Mouse (Mus musculus) splenic B cell, adult 2 months (primary cell): Measurements from ENCODE around the gene Atf6.
A peak's percentile ranks its signal among the peaks of the same experiment; 100 is the strongest.

Experiments used
- DNase-seq: peaks from one replicate; pipeline ENCODE4 v3.0.0-alpha.2; 2011; ENCODE audit warnings: low read depth, low spot score
- H3K27me3 ChIP-seq: 2 replicates; pipeline ENCODE4 v1.6.1; 2012; ENCODE audit warnings: mild to moderate bottlenecking, low read length, moderate library complexity, mixed read lengths; ENCODE audit not compliant: control insufficient read depth, poor library complexity, insufficient read depth, severe bottlenecking
- H3K36me3 ChIP-seq: 2 replicates; pipeline ENCODE4 v1.6.1; 2012; ENCODE audit warnings: mild to moderate bottlenecking, low read length, moderate library complexity, mixed read lengths; ENCODE audit not compliant: control insufficient read depth, poor library complexity, insufficient read depth, severe bottlenecking

The Atf6 gene

DNA sequence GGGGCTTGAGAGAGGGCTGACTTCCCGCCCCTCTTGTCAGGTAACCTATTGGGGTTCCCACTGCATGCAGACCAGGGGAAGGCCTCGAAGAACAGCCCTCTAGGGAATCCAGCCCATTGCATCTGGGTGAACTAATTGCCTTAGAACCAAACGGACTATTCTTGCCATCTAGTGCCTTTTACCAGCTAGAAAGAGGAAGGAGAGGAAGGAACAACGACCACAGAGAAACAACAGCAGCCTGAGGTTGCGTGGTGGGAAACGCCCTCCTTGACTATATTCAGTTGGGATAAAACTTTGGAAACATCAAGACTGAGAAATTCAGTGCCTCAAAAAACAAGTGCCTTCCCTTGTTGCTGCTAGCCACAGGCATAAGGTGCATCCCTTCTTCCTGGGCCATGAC is 183.7 kb downstream of the Atf6 start:
- no peaks in the 10 kb centered on the region for H3K36me3 ChIP-seq
- no peaks in the 10 kb centered on the region for H3K27me3 ChIP-seq
- DNase-seq, result peak; percentile 3

DNA sequence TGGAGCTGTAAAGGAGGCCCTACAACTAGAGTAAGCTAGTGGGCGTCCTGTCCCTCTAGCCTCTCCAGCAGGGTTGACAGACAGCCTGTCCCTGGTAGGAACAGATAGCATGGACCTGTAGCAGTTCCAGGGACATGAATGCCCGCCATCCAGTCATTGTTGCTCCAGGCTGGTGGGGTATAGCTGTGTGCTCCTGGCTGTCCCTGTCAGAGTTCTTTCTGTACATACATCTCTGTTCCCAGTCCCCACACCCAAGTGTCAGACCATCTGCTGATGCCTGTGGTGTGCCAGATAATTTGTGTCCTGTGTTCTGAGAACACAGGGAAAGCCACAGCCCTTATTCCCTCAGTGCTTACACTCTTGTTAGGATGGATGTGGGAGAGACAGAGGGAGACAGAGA is 187.9 kb downstream of the Atf6 start:
- no peaks in the 10 kb centered on the region for H3K36me3 ChIP-seq
- DNase-seq, result no peak
- no peaks in the 10 kb centered on the region for H3K27me3 ChIP-seq

DNA sequence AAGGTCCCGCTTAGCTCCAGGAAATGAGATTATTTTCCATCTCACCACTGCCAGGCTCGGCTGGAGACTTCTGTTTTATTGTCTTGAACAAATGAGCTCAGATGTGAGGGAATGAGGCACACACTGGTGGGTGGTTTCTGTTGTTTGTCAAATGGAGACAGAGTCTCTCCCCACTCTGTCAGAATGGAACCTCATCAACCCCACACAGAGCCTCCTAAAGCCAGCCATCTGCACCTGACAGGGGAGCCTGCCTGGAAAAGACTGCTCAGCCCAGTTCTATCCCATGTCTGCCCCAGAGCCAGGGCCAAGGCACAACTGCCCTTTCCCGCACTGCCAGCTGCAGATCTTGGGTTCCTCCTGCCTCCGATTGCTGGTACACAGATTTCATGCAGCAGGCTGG is 188.7 kb downstream of the Atf6 start:
- no peak for DNase-seq
- Histone ChIP-seq H3K27me3 (no peaks in the 10 kb centered on the region), H3K36me3 (no peaks in the 10 kb centered on the region)

DNA sequence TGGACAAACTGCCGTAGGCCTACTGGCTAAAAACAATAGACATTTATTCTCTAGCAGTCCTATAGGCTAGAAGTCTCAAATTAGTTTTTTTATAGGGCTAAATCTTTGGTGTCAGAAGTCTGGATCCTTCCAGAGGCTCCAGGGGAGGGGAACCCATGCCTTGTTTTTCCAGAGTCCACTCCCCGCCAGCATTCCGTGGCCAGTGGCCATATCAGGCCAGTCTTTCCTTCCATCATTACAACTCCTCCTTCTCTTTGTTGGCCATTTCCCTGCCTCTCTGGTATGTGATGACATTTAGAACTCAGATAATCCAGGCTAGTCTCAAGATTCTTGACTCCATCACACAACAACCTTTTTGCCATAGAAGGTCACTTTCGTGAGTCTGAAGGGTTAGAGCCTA is 189.9 kb downstream of the Atf6 start:
- Histone ChIP-seq H3K27me3 (no peaks in the 10 kb centered on the region), H3K36me3 (no peaks in the 10 kb centered on the region)
- no peak for DNase-seq

DNA sequence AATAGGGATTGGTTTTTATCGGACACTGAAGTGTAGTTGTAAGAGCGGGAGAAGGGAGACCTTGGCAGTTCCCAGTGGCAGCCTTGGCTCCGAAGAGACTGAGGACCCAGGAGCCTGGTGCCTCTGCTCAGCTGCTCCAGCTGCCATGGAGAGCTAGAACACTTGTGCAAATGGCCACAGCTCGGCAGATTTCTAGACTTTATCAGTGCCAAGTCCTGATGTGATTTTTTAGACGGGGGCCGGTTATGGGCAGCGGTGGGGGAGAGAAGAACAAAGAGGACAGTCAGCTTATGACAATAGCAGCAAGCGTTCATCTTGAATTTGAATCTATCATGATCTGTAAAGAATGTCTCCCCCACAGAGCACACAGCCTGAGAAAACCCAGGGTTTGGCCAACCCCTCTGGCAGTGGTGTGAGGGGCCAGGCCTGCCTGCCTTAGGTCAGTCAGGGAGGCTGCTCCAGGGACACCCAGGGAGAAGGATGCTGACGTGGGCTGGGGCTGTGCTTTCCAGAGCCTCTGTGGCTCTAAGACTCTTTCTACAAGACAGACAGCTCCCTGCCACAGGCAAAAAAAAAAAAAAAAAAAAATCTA is 193.3 kb downstream of the Atf6 start:
- no peak for DNase-seq
- Histone ChIP-seq H3K27me3 (no peaks in the 10 kb centered on the region), H3K36me3 (no peaks in the 10 kb centered on the region)

DNA sequence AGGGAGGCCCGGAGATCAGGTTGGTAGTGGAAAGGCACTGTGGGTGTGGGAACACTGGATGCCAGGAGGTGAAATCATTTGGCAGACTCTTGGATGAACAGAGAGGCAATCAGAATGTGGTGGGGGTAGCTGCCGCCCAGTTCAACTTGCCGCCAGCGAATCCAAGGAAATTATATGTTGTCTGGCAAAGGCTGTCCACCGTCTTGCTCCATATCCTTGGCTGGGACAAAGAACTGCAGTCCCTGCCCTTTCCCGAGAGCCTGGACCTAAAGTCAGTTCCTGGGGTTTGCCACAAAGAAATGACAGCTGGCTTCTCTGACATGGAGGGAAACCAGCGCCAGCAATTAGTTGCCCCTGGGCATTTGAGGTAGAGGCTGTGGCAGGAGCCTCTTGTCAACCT is 202.4 kb downstream of the Atf6 start:
- H3K36me3 ChIP-seq, result no peaks in the 10 kb centered on the region
- no peak for DNase-seq
- H3K27me3 ChIP-seq, result no peaks in the 10 kb centered on the region

DNA sequence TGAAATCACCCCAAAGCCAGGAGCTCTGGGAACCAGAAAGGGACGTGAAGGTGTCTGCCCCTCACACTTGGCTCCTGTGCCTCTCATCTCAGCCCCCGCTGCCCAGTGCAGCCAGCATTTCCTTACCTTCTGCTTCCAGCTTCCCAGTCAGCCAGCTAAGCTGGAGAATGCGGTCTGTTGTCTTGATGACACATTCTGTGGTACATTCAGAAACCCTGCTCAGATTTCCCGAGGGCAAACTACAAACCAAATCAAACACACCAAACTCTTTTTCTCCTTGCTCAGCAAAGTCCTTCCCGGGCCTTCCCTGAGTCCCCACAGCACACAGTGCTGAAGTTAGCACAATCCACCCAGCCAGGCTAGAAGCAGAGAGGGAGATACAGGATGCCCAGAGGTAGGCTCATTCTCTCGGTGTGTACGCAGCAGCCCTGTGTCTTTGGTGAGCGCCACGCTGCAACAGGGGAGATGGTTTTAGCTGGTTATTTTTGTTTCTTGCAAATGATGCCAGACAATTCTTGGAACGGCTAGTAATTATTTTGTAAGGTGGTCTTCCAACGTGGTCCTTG is 202.9 kb downstream of the Atf6 start:
- no peak for DNase-seq
- Histone ChIP-seq H3K36me3 (no peaks in the 10 kb centered on the region), H3K27me3 (no peaks in the 10 kb centered on the region)

DNA sequence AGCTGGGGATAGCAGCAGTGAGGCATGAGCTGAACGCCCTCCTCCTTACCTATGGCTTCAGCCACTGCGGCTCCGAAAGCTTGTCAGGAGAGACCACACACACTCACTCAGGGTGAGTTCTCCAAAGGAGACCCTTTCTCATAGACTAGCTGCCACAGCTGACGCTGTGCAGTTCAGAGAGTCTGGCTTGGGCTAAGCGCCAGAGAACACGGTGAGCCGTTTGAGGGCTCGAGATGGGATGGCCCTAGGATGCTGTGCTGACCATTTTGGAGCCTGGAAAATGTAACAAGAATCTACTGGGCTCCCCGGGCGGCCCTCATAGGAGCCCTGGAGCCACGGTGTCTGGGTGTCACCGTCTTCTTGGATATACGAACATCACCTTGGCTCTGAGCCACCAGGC is 208.3 kb downstream of the Atf6 start:
- no peaks in the 10 kb centered on the region for H3K27me3 ChIP-seq
- no peaks in the 10 kb centered on the region for H3K36me3 ChIP-seq
- no peak for DNase-seq

DNA sequence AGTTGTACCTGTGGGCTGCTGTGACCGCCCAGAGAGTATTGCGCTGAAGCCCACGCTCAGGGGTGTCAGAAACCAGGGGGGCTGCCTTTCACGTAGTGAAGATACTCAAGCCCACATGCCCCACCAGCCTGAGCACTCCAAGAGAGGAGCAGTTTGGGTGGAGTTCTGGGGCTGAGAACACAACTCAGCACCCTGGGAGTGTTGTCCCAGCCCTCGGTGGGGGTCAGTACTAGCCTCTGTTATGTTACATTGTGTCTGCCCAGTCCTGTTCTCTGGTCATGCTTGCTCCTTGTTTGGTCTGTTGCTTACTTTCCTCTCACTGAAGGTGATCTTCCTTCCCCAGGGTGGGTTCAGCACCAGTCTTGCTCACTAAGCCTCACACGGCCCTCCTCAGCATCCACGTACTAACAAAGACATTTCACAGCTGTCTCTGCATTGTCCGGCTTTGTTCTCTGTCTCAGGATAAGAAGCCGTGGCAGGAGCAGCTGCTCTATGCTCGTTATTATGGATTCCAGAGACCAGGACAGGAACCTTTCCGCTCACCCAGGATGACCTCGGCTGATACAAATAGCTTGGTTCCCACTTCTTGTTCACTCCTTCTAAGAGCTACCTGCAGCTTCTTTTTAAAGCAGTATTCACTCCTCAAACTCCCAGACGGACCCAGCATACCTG is 209.8 kb downstream of the Atf6 start:
- H3K36me3 ChIP-seq, result no peaks in the 10 kb centered on the region
- DNase-seq, result no peak
- H3K27me3 ChIP-seq, result no peaks in the 10 kb centered on the region

DNA sequence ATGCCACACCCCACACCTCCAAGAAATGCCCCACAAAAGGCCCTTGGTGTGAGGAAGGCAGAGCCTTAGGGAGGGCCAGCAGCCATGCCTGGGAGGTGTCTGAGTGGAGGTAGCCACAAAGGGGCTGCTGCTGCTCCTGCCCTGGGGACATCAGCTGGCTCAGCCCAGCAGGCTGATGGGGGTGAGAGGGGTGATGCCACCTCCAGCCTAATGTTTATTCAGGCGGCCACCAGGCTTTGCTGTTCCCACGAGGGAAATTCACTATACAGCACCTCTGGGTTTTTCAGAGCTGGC is 210.4 kb downstream of the Atf6 start:
- Histone ChIP-seq H3K27me3 (no peaks in the 10 kb centered on the region), H3K36me3 (no peaks in the 10 kb centered on the region)
- no peak for DNase-seq

DNA sequence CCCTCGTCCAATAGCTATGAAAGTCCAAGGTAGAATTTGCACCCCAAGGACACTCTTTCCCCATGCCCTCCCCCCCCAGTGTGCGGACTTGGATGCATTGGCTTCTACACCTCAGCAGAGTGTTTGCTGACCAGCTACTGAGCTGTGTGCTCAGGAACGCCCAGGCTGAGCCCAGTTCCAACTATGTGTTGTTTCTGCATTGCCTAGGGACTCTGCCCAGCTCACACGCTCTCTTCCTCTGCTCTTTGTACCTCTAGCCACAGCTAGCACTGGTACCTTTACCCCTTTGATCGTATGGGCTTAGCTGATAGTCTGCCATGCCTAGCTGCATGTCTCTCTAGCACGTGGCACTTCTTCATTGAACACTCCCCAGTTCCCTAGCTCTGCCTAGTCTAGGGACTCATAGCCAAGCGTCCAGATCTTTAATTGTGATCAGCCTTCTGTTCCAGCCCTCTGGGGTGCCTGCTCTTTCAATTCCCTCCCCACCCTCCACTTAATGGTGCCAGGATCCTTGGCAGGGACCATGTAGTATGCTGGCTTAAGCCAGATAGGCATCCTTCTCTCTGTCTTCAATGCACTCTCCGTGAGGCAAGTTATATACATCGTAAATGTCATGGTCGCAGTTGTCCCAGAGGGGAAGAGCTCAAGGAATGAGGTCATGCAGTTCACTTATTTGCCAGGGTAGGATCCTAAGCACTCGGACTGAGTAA is 210.9 kb downstream of the Atf6 start:
- H3K36me3 ChIP-seq, result no peaks in the 10 kb centered on the region
- no peak for DNase-seq
- no peaks in the 10 kb centered on the region for H3K27me3 ChIP-seq

DNA sequence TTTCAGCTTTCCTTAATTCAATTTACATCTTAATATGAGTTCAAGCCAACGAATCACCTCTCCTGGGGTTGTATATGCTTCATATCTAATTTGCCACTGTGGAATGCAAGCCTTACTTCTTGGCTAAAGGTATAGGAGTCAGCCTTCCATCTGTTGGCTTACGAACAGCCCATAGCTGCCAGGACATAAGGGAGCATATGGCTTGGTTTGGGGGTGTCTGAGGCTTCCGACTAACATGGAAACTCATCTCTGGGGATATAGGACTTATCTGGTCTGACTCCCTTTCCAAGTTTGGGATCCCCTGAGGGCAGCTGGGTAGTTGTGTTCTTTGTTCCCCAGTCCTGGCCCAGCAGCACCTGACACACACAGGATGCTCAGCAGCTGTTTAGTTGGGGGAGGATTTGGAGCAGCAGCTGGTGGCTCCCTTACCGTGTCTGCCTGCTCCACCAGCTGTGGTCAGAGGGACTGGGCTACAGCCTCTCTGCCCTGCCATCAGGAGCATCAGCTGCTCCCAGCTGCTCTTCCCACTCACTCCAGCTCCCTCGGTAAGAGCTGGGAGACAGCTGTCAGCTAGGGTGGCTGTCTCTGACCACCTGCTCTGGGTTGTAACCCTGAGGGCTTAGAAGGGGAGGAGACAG is 212.2 kb downstream of the Atf6 start:
- DNase-seq, result no peak
- no peaks in the 10 kb centered on the region for H3K36me3 ChIP-seq

More for the DNA sequence above, 212.2 kb downstream of the Atf6 start:
- H3K27me3 ChIP-seq, result no peaks in the 10 kb centered on the region
